Mouse (Mus musculus) liver, embryonic 14.5 days (tissue): Measurements from ENCODE around the gene Fcgrt. TPM values are rescaled to one million over a fixed set of nuclear protein-coding genes. Genes with fewer than 3 reads are reported as not detected.
A peak's percentile ranks its signal among the peaks of the same experiment; 100 is the strongest.
"Not testable (repeated sequence)": the region's sequence is repeated elsewhere in the genome, so short reads cannot be mapped to it uniquely, and the experiment has no call there.

ENCODE experiments used
- ATAC-seq: fragments of 200-750 bp; cut with Nextera tagmentation; 2 replicates; pipeline ENCODE4 v1.8.0; 2017; ENCODE audit warnings: moderate number of reproducible peaks, mild to moderate bottlenecking, moderate library complexity; ENCODE audit not compliant: insufficient read depth
- DNase-seq, 3 experiments: peaks; one replicate each; pipeline ENCODE4 v3.0.0-alpha.2; 2012 to 2013; ENCODE audit warnings: low read depth in 3 of 3, low spot score in 3 of 3
- H3K27ac ChIP-seq: fragments of 300-500 bp; sonication (generic); 2 replicates; pipeline ENCODE4 v1.5.1; 2014; ENCODE audit warnings: moderate library complexity, mild to moderate bottlenecking, control low read depth, inconsistent platforms
- H3K27me3 ChIP-seq: fragments of 300-500 bp; sonication (generic); 2 replicates; pipeline ENCODE4 v1.6.1; 2014; ENCODE audit warnings: mild to moderate bottlenecking, low read length, moderate library complexity; ENCODE audit not compliant: control insufficient read depth, insufficient read depth
- H3K36me3 ChIP-seq: fragments of 300-500 bp; sonication (generic); replicated peaks from 2 replicates; pipeline ENCODE4 v1.6.1; 2014; ENCODE audit warnings: low read depth; ENCODE audit not compliant: control insufficient read depth, insufficient read depth
- H3K4me1 ChIP-seq, 2 experiments: fragments of 200-500 bp in 1 of 2; fragments of 300-500 bp in 1 of 2; sonication (generic) in 1 of 2; replicated peaks; 2 replicates each; pipeline ENCODE4 v1.6.1; 2012 to 2014; ENCODE audit warnings: antibody characterized with exemption in 1 of 2, inconsistent platforms in 1 of 2, low read length in 1 of 2; ENCODE audit not compliant: control insufficient read depth in 2 of 2, insufficient read depth in 2 of 2
- H3K4me2 ChIP-seq: fragments of 300-500 bp; sonication (generic); 2 replicates; pipeline ENCODE4 v1.6.1; 2014; ENCODE audit warnings: low read depth, mild to moderate bottlenecking, control low read depth, moderate library complexity
- H3K4me3 ChIP-seq, 2 experiments: fragments of 200-500 bp in 1 of 2; fragments of 300-500 bp in 1 of 2; sonication (generic) in 1 of 2; 2 replicates each; pipeline ENCODE4 v1.5.1; 2012 to 2014; ENCODE audit warnings: low read depth in 2 of 2, low read length in 2 of 2, mild to moderate bottlenecking in 2 of 2, control low read depth in 1 of 2, inconsistent platforms in 1 of 2, moderate library complexity in 1 of 2; ENCODE audit not compliant: insufficient read depth in 1 of 2
- H3K9ac ChIP-seq: fragments of 300-500 bp; sonication (generic); replicated peaks from 2 replicates; pipeline ENCODE4 v1.6.1; 2014; ENCODE audit warnings: mild to moderate bottlenecking, control low read depth, moderate library complexity
- H3K9me3 ChIP-seq: fragments of 300-500 bp; sonication (generic); 2 replicates; pipeline ENCODE4 v1.6.1; 2016; ENCODE audit warnings: low read length, mixed read lengths; ENCODE audit not compliant: control insufficient read depth
- CTCF ChIP-seq: IDR thresholded peaks from 2 replicates; pipeline ENCODE4 v1.5.1; 2016; ENCODE audit warnings: antibody characterized with exemption, low read depth, control low read depth
- EP300 ChIP-seq: IDR thresholded peaks from 2 replicates; pipeline ENCODE4 v1.6.1; 2016; ENCODE audit warnings: antibody characterized with exemption, low read depth
- WGBS: fragments of 180-500 bp; shearing (Covaris S2); extraction: QIAGEN DNeasy Blood & Tissue Kit; methylation state at CpG from one replicate; pipeline ENCODE4 v1.1.7; 2014; ENCODE audit not compliant: insufficient replicate concordance; 5-methylcytosine and 5-hydroxymethylcytosine counted together
- polyA plus RNA-seq, 2 experiments: library from polyadenylated mRNA; depleted of rRNA in 1 of 2; stranded (reverse) in 1 of 2; unstranded in 1 of 2; fragments of >200 nt; fragmentation: Nextera tagmentation in 1 of 2; extraction: Ambion mirVana in 1 of 2; gene quantifications; 2 replicates each; pipeline versions ENCODE4 v1.2.1 to v1.2.3; 2012 to 2014

The Fcgrt gene
- polyA plus RNA-seq, 2 experiments: 14.9 to 35.5 TPM

- Histone ChIP-seq H3K4me2 (no peak overlapping the region), H3K36me3 (no peaks in the 10 kb centered on the region), H3K27me3 (no peaks in the 10 kb centered on the region), H3K27ac (no peak overlapping the region), H3K9ac (no peak overlapping the region), H3K4me1 (peaks cover 0 to 6% of the 10 kb centered on the region in 2 experiments; a peak in 2 of 4 replicates), H3K4me3 (no peak overlapping the region), H3K9me3 (no peaks in the 10 kb centered on the region)
- WGBS: 14% methylated on average over 6 of the region's 6 CpGs
- TF ChIP-seq EP300: no peak
- TF ChIP-seq CTCF: no peak
- DNase-seq (no peak), ATAC-seq (peak; percentile 35)
These were observed 6.2 kb downstream of the Fcgrt start for GRCm38 (mm10) chr7:45097479-45097878.

- not testable (repeated sequence) for DNase-seq, H3K36me3 ChIP-seq, ATAC-seq, H3K27ac ChIP-seq, H3K4me3 ChIP-seq, H3K4me2 ChIP-seq, H3K9ac ChIP-seq, H3K27me3 ChIP-seq, H3K9me3 ChIP-seq
- peaks cover 8 to 14% of the 10 kb centered on the region in 2 experiments; a peak in 3 of 4 replicates for H3K4me1 ChIP-seq
- 73% methylated on average over 14 of the region's 14 CpGs for WGBS
These were observed 7.7 kb downstream of the Fcgrt start for GRCm38 (mm10) chr7:45095965-45096364.

GRCm38 (mm10) chr7:45095367-45095766 is 8.3 kb downstream of the Fcgrt start:
- Histone ChIP-seq H3K9me3 (no peaks in the 10 kb centered on the region), H3K4me3 (no peak overlapping the region), H3K9ac (no peak overlapping the region), H3K27me3 (no peaks in the 10 kb centered on the region), H3K4me2 (no peak overlapping the region), H3K27ac (no peak overlapping the region), H3K36me3 (no peaks in the 10 kb centered on the region), H3K4me1 (peaks cover 9 to 20% of the 10 kb centered on the region in 2 experiments; a peak in 3 of 4 replicates)
- TF ChIP-seq CTCF: no peak
- TF ChIP-seq EP300: no peak
- ATAC-seq (no peak), DNase-seq (no peak)
- 60% methylated on average over 6 of the region's 6 CpGs for WGBS

- Histone ChIP-seq H3K27ac (no peak overlapping the region), H3K9me3 (no peaks in the 10 kb centered on the region), H3K9ac (no peak overlapping the region), H3K4me1 (peaks cover 9 to 21% of the 10 kb centered on the region in 2 experiments; a peak in 3 of 4 replicates), H3K4me2 (no peak overlapping the region), H3K4me3 (no peak overlapping the region), H3K27me3 (no peaks in the 10 kb centered on the region), H3K36me3 (no peaks in the 10 kb centered on the region)
- TF ChIP-seq CTCF (no peak), EP300 (no peak)
- DNase-seq (no peak), ATAC-seq (no peak)
- 46% methylated on average over 7 of the region's 7 CpGs for WGBS
These were observed 9.5 kb downstream of the Fcgrt start for GRCm38 (mm10) chr7:45094121-45094520.

- ATAC-seq (no peak), DNase-seq (no peak)
- Histone ChIP-seq H3K4me1 (peaks cover 9 to 21% of the 10 kb centered on the region in 2 experiments; a peak in 3 of 4 replicates), H3K36me3 (no peaks in the 10 kb centered on the region), H3K9ac (no peak overlapping the region), H3K9me3 (no peaks in the 10 kb centered on the region), H3K27me3 (no peaks in the 10 kb centered on the region), H3K4me2 (no peak overlapping the region), H3K4me3 (no peak overlapping the region), H3K27ac (no peak overlapping the region)
- WGBS: 17% methylated on average over 18 of the region's 18 CpGs
- TF ChIP-seq CTCF (no peak), EP300 (no peak)
These were observed 10.1 kb downstream of the Fcgrt start for GRCm38 (mm10) chr7:45093516-45093905.
